Mouse (Mus musculus) heart, postnatal 0 days (tissue): ENCODE data around the gene Kcne3. TPM values are rescaled to one million over a fixed set of nuclear protein-coding genes. Genes with fewer than 3 reads are reported as not detected.

ENCODE experiments used
- ATAC-seq: fragments of 200-750 bp; cut with Nextera tagmentation; 2 replicates; pipeline ENCODE4 v1.8.0; 2017; ENCODE audit warnings: low read depth, moderate number of reproducible peaks, moderate library complexity; ENCODE audit not compliant: insufficient read depth
- DNase-seq: peaks from one replicate; pipeline ENCODE4 v3.0.0-alpha.2; 2016; ENCODE audit warnings: low spot score
- H3K27ac ChIP-seq: fragments of 300-500 bp; sonication (generic); 2 replicates; pipeline ENCODE4 v1.5.1; 2014; ENCODE audit warnings: low read depth, mild to moderate bottlenecking
- H3K27me3 ChIP-seq: fragments of 300-500 bp; sonication (generic); 2 replicates; pipeline ENCODE4 v1.6.1; 2014; ENCODE audit warnings: low read length, mixed read lengths; ENCODE audit not compliant: control insufficient read depth, insufficient read depth
- H3K36me3 ChIP-seq: fragments of 300-500 bp; sonication (generic); replicated peaks from 2 replicates; pipeline ENCODE4 v1.6.1; 2014; ENCODE audit warnings: low read length, mixed read lengths; ENCODE audit not compliant: control insufficient read depth, insufficient read depth
- H3K4me1 ChIP-seq: fragments of 300-500 bp; sonication (generic); 2 replicates; pipeline ENCODE4 v1.6.1; 2014; ENCODE audit warnings: antibody characterized with exemption; ENCODE audit not compliant: control insufficient read depth, insufficient read depth
- H3K4me2 ChIP-seq: fragments of 300-500 bp; sonication (generic); 2 replicates; pipeline ENCODE4 v1.6.1; 2014; ENCODE audit warnings: low read depth, mild to moderate bottlenecking, low read length, moderate library complexity
- H3K4me3 ChIP-seq: fragments of 300-500 bp; sonication (generic); 2 replicates; pipeline ENCODE4 v1.5.1; 2014; ENCODE audit warnings: low read depth, low read length
- H3K9ac ChIP-seq: fragments of 300-500 bp; sonication (generic); replicated peaks from 2 replicates; pipeline ENCODE4 v1.6.1; 2014; ENCODE audit warnings: low read depth, low read length, mixed read lengths
- H3K9me3 ChIP-seq: fragments of 300-500 bp; sonication (generic); replicated peaks from 2 replicates; pipeline ENCODE4 v1.6.1; 2016; ENCODE audit warnings: low read length; ENCODE audit not compliant: control insufficient read depth
- CTCF ChIP-seq: IDR thresholded peaks from 2 replicates; pipeline ENCODE4 v1.5.1; 2016; ENCODE audit warnings: antibody characterized with exemption, control low read depth, low read depth
- EP300 ChIP-seq: IDR thresholded peaks from 2 replicates; pipeline ENCODE4 v1.6.1; 2016; ENCODE audit warnings: antibody characterized with exemption, low read depth
- WGBS: fragments of 180-500 bp; shearing (Covaris S2); extraction: QIAGEN DNeasy Blood & Tissue Kit; methylation state at CpG from one replicate; pipeline ENCODE4 v1.1.7; 2014; 5-methylcytosine and 5-hydroxymethylcytosine counted together
- polyA plus RNA-seq: library from polyadenylated mRNA; unstranded; fragments of >200 nt; fragmentation: Nextera tagmentation; extraction: Ambion mirVana; gene quantifications from 2 replicates; pipeline ENCODE4 v1.2.1, GENCODE M21; 2015
- total RNA-seq: library from RNA; depleted of rRNA; stranded (reverse); fragments of >200 nt; gene quantifications from 2 replicates; pipeline ENCODE4 v1.2.3, GENCODE M21; 2014; ENCODE audit warnings: low replicate concordance; rRNA removed

Kcne3 gene
- total RNA-seq (0.99 and 33.0 TPM in 2 replicates), polyA plus RNA-seq (3.3 and 4.2 TPM in 2 replicates)

- H3K4me3 ChIP-seq, result no peak within 1 kb of the TSS
- WGBS, result 66% methylated on average over 3 of the region's 3 CpGs
Measured at GRCm38 (mm10) chr7:100176269-100176668, at the start of gene Kcne3. Kcne3 (plus strand) TSS chr7:100176502.

GRCm38 (mm10) chr7:100126514-100126913 is 49.8 kb upstream of the Kcne3 start:
- DNase-seq (no peak), ATAC-seq (no peak)
- TF ChIP-seq CTCF (no peak), EP300 (no peak)
- Histone ChIP-seq H3K4me1 (no peaks in the 10 kb centered on the region), H3K36me3 (no peaks in the 10 kb centered on the region), H3K9ac (no peak overlapping the region), H3K27me3 (no peaks in the 10 kb centered on the region), H3K4me3 (no peak overlapping the region), H3K9me3 (no peaks in the 10 kb centered on the region), H3K27ac (no peak overlapping the region), H3K4me2 (no peak overlapping the region)
- WGBS, result 80% methylated on average over 7 of the region's 7 CpGs

More at GRCm38 (mm10) chr7:100176269-100176668, at the start of gene Kcne3:
- Histone ChIP-seq H3K27me3 (peaks cover 35% of the 10 kb centered on the region), H3K4me2 (no peak within 1 kb of the TSS), H3K9me3 (no peaks in the 10 kb centered on the region), H3K27ac (no peak within 1 kb of the TSS), H3K4me1 (peaks cover 10% of the 10 kb centered on the region), H3K36me3 (no peaks in the 10 kb centered on the region), H3K9ac (no peak within 1 kb of the TSS)
- TF ChIP-seq CTCF, result no peak
- no peak for TF ChIP-seq EP300
- ATAC-seq, result no peak
- DNase-seq, result no peak

GRCm38 (mm10) chr7:100128262-100129041 is 47.9 kb upstream of the Kcne3 start:
- no peak for TF ChIP-seq EP300
- TF ChIP-seq CTCF, result no peak
- H3K9me3 ChIP-seq, result no peaks in the 10 kb centered on the region
- no peak overlapping the region for H3K9ac ChIP-seq
- 71% methylated on average over 7 of the region's 7 CpGs for WGBS
- no peak for ATAC-seq
- H3K4me2 ChIP-seq, result no peak overlapping the region
- no peaks in the 10 kb centered on the region for H3K36me3 ChIP-seq
- H3K4me1 ChIP-seq, result no peaks in the 10 kb centered on the region
- H3K27me3 ChIP-seq, result no peaks in the 10 kb centered on the region
- no peak overlapping the region for H3K27ac ChIP-seq
- DNase-seq, result no peak
- H3K4me3 ChIP-seq, result no peak overlapping the region

- Histone ChIP-seq H3K4me1 (no peaks in the 10 kb centered on the region), H3K36me3 (no peaks in the 10 kb centered on the region), H3K4me3 (no peak overlapping the region), H3K27ac (no peak overlapping the region), H3K27me3 (no peaks in the 10 kb centered on the region), H3K9ac (no peak overlapping the region), H3K4me2 (no peak overlapping the region), H3K9me3 (no peaks in the 10 kb centered on the region)
- WGBS, result 67% methylated on average over 6 of the region's 6 CpGs
- no peak for ATAC-seq
- no peak for DNase-seq
- TF ChIP-seq CTCF (no peak), EP300 (no peak)
Measured at GRCm38 (mm10) chr7:100130592-100130991, 45.7 kb upstream of the Kcne3 start.

GRCm38 (mm10) chr7:100132379-100132778 is 43.9 kb upstream of the Kcne3 start:
- Histone ChIP-seq H3K36me3 (no peaks in the 10 kb centered on the region), H3K27ac (no peak overlapping the region), H3K4me1 (no peaks in the 10 kb centered on the region), H3K9ac (no peak overlapping the region), H3K4me3 (no peak overlapping the region), H3K27me3 (no peaks in the 10 kb centered on the region), H3K9me3 (no peaks in the 10 kb centered on the region), H3K4me2 (no peak overlapping the region)
- 86% methylated on average over 1 of the region's 1 CpGs for WGBS
- no peak for ATAC-seq
- TF ChIP-seq EP300, result no peak
- no peak for DNase-seq
